Mouse (Mus musculus) liver, embryonic 14.5 days (tissue): ENCODE results near the gene Rnf180.
A peak's percentile ranks its signal among the peaks of the same experiment; 100 is the strongest.

Experiments
- CTCF ChIP-seq: IDR thresholded peaks from 2 replicates; pipeline ENCODE4 v1.5.1; 2016; ENCODE audit warnings: antibody characterized with exemption, low read depth, control low read depth
- EP300 ChIP-seq: IDR thresholded peaks from 2 replicates; pipeline ENCODE4 v1.6.1; 2016; ENCODE audit warnings: antibody characterized with exemption, low read depth

DNA sequence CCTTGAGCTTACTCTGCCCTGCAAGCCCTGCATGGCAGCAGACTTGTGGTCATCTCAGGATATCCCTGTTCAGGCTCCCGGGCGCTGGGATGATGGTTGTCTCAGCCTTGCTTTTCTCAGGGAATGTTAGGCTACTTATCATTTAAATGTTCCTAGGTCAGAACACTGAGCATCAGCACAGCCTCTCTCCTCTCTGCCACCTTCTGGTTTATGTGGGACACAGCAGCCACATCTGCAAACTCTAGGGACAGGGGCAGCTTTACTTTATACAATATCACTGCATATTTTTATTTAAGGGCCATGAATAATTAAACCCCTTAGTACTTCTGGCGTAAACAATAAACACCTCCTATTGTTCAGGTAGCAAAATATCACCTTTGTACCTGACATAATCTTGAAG is 71.5 kb downstream of the Rnf180 start:
- TF ChIP-seq CTCF: peak; percentile 44; the same call in 1 of the 2 replicates
- TF ChIP-seq EP300: no peak
